Mouse (Mus musculus): Measurements from ENCODE around the gene Trhde. TPM values are rescaled to one million over a fixed set of nuclear protein-coding genes. Genes with fewer than 3 reads are reported as not detected.

Trhde gene
- polyA plus RNA-seq, 1 experiment: not detected

DNA sequence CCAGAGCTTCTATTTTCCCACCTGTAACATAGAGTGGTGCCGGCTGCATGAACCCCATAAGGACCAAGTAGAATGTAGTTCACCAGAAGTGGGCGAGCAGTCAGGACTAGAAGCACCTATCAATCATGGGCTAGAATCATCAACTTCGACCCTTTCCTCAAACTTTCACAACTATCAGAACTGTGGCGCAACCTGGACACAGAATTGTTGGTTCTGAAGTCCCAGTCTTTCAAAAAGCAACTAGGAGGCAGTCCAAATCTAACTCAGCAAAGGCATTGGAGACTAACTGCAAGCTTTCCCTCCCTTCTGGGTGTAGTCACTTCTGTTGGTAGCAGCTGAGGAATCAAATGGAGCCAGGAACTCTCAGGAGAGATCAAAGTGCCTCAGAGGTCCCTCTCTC is 2.6 kb downstream of the Trhde start:
- Histone ChIP-seq H3K27ac (ENCODE audit: insufficient read depth, low read depth, low read length) (no peak overlapping the region), H3K4me3 (ENCODE audit: insufficient read depth, low read depth, low read length) (peak overlapping the region; percentile 63; the same call in 1 of the 2 replicates), H3K4me1 (ENCODE audit: control insufficient read depth, insufficient read depth, low read length) (peaks cover 5% of the 10 kb centered on the region)
- no peak for TF ChIP-seq POLR2A (IDR thresholded peaks at IDR 0.05; ENCODE audit: insufficient read depth, low read depth, low read length)
- WGBS: 82% methylated on average over 4 of the region's 4 CpGs

GRCm38 (mm10) chr10:114798788-114799187 is 3.3 kb downstream of the Trhde start:
- TF ChIP-seq CTCF (IDR thresholded peaks at IDR 0.05; ENCODE audit: insufficient read depth, low read depth, low read length) (no peak), POLR2A (IDR thresholded peaks at IDR 0.05; ENCODE audit: insufficient read depth, low read depth, low read length) (no peak)
- no peak overlapping the region for H3K4me3 ChIP-seq (ENCODE audit: insufficient read depth, low read depth, low read length)
- H3K27ac ChIP-seq (ENCODE audit: insufficient read depth, low read depth, low read length): no peak overlapping the region
- 41% methylated on average over 1 of the region's 1 CpGs for WGBS
- peaks cover 8% of the 10 kb centered on the region for H3K4me1 ChIP-seq (ENCODE audit: control insufficient read depth, insufficient read depth, low read length)

DNA sequence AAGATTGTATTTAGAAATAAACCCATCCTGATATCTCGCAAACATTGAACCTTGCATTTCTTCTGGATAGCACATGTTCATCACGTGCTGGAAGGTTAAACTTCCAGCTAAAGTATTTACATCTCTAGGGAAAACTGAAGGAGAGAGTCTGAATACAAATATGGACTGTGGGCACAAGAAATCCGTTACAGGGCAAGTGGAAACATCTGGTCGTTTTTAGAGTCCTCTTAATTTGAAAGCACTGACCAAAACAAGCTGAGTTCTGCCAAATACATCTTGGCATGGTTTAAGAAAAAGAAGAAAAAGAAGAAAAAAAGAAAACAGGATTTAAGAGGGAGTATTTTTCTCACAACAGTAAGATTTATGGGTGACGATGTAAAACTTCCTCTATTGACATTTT is 3.9 kb downstream of the Trhde start:
- Histone ChIP-seq H3K4me3 (ENCODE audit: insufficient read depth, low read depth, low read length) (no peak overlapping the region), H3K4me1 (ENCODE audit: control insufficient read depth, insufficient read depth, low read length) (peaks cover 8% of the 10 kb centered on the region), H3K27ac (ENCODE audit: insufficient read depth, low read depth, low read length) (no peak overlapping the region)
- TF ChIP-seq POLR2A (IDR thresholded peaks at IDR 0.05; ENCODE audit: insufficient read depth, low read depth, low read length) (no peak), CTCF (IDR thresholded peaks at IDR 0.05; ENCODE audit: insufficient read depth, low read depth, low read length) (no peak)
- 48% methylated on average over 5 of the region's 5 CpGs for WGBS

DNA sequence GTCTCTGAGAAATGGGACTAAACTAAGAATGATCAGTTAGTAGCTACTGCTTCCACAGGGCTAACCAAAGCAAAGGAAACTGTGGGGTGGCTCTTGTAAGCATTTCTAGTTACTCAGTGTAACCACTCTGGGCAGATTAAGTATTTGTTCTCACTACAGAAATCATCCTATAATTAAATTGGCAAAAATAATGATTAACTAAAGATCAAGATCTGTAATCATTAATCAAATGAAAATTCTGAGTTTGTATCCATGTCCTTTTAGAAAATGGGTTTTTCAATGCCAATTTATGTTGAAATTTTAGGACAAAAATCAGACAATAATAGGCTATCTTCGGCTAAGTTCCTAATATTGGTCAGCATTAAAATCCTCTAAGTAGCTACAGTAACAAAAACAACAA is 4.4 kb downstream of the Trhde start:
- Histone ChIP-seq H3K27ac (ENCODE audit: insufficient read depth, low read depth, low read length) (no peak overlapping the region), H3K4me1 (ENCODE audit: control insufficient read depth, insufficient read depth, low read length) (peaks cover 8% of the 10 kb centered on the region), H3K4me3 (ENCODE audit: insufficient read depth, low read depth, low read length) (no peak overlapping the region)
- TF ChIP-seq CTCF (IDR thresholded peaks at IDR 0.05; ENCODE audit: insufficient read depth, low read depth, low read length) (no peak), POLR2A (IDR thresholded peaks at IDR 0.05; ENCODE audit: insufficient read depth, low read depth, low read length) (no peak)
- 95% methylated on average over 1 of the region's 1 CpGs for WGBS

- Histone ChIP-seq H3K4me1 (ENCODE audit: control insufficient read depth, insufficient read depth, low read length) (peaks cover 8% of the 10 kb centered on the region), H3K4me3 (ENCODE audit: insufficient read depth, low read depth, low read length) (no peak overlapping the region), H3K27ac (ENCODE audit: insufficient read depth, low read depth, low read length) (no peak overlapping the region)
- TF ChIP-seq POLR2A (IDR thresholded peaks at IDR 0.05; ENCODE audit: insufficient read depth, low read depth, low read length) (no peak), CTCF (IDR thresholded peaks at IDR 0.05; ENCODE audit: insufficient read depth, low read depth, low read length) (no peak)
- 75% methylated on average over 5 of the region's 5 CpGs for WGBS
Observed at GRCm38 (mm10) chr10:114796872-114797271, 5.2 kb downstream of the Trhde start.

DNA sequence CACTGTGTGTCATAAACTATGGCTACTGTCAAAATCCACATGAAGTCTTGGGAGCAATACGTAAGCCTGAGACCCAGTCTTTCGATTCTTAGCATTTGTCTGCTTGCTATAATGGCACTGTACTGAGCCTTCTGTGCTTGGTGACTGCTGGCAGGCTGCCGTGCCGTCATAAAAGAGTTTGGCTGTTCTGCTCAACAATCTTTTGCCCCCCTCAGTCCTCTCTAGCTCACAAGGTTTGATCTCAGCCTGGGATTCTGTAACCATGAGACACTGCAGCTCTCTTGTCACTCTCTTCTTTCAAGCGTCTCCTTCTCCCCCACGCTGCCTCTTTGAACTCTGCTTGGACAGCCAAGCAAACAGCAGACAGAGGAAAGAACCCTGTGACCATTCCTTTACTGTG is 7.9 kb downstream of the Trhde start:
- H3K27ac ChIP-seq (ENCODE audit: insufficient read depth, low read depth, low read length): no peak overlapping the region
- TF ChIP-seq CTCF (IDR thresholded peaks at IDR 0.05; ENCODE audit: insufficient read depth, low read depth, low read length) (no peak), POLR2A (IDR thresholded peaks at IDR 0.05; ENCODE audit: insufficient read depth, low read depth, low read length) (no peak)
- H3K4me1 ChIP-seq (ENCODE audit: control insufficient read depth, insufficient read depth, low read length): peaks cover 6% of the 10 kb centered on the region
- no peak overlapping the region for H3K4me3 ChIP-seq (ENCODE audit: insufficient read depth, low read depth, low read length)
- WGBS: 55% methylated on average over 6 of the region's 6 CpGs

GRCm38 (mm10) chr10:114765914-114766313 is 36.2 kb downstream of the Trhde start:
- Histone ChIP-seq H3K4me3 (ENCODE audit: insufficient read depth, low read depth, low read length) (no peak overlapping the region), H3K4me1 (ENCODE audit: control insufficient read depth, insufficient read depth, low read length) (no peaks in the 10 kb centered on the region), H3K27ac (ENCODE audit: insufficient read depth, low read depth, low read length) (no peak overlapping the region)
- TF ChIP-seq CTCF (IDR thresholded peaks at IDR 0.05; ENCODE audit: insufficient read depth, low read depth, low read length) (no peak), POLR2A (IDR thresholded peaks at IDR 0.05; ENCODE audit: insufficient read depth, low read depth, low read length) (no peak)
- 78% methylated on average over 4 of the region's 4 CpGs for WGBS

- 91% methylated on average over 7 of the region's 7 CpGs for WGBS
- peaks cover 3% of the 10 kb centered on the region for H3K4me1 ChIP-seq (ENCODE audit: control insufficient read depth, insufficient read depth, low read length)
- TF ChIP-seq POLR2A (IDR thresholded peaks at IDR 0.05; ENCODE audit: insufficient read depth, low read depth, low read length) (no peak), CTCF (IDR thresholded peaks at IDR 0.05; ENCODE audit: insufficient read depth, low read depth, low read length) (no peak)
- H3K4me3 ChIP-seq (ENCODE audit: insufficient read depth, low read depth, low read length): no peak overlapping the region
- H3K27ac ChIP-seq (ENCODE audit: insufficient read depth, low read depth, low read length): no peak overlapping the region
Observed at GRCm38 (mm10) chr10:114762125-114762524, 40.0 kb downstream of the Trhde start.

DNA sequence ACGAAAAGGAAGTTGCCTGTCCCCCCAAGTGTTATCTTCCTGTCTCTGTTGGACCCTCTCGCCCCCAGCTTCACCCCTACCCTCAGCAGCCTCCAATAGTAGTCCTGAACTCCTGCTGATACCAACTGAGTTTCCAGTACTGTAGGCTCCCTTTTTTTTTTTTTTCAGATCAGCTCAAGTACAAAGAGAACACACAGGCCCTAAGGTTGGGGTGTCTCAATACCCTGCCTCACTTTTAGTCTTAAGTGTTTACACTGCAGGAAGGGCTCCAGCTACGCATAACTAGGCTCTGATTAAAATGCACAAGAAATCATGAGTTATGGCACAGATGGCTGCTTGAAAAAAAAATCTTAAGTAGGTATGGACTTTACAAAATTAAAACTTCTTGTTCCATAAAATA is 42.9 kb downstream of the Trhde start:
- Histone ChIP-seq H3K27ac (ENCODE audit: insufficient read depth, low read depth, low read length) (no peak overlapping the region), H3K4me3 (ENCODE audit: insufficient read depth, low read depth, low read length) (no peak overlapping the region), H3K4me1 (ENCODE audit: control insufficient read depth, insufficient read depth, low read length) (peaks cover 3% of the 10 kb centered on the region)
- no peak for TF ChIP-seq CTCF (IDR thresholded peaks at IDR 0.05; ENCODE audit: insufficient read depth, low read depth, low read length)
- TF ChIP-seq POLR2A (IDR thresholded peaks at IDR 0.05; ENCODE audit: insufficient read depth, low read depth, low read length): no peak
- WGBS: 54% methylated on average over 3 of the region's 3 CpGs

DNA sequence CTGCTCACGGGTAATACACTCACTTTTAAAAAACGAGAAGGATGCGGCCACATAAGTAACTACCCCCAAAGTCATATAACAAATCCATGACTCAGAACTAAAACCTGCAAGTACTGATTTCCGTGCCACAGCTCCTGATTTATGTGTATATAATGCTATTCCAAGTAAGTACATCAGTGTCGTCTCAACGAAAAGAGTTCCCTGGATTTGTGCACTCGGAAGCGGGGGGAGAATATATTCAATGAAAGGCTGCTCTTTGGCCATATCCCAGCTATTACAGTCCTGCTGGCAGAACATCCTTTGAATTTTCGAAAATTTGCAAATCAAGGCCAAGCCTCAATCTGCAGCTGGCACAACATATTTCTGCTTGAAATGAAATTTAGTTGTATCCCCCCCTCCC is 43.5 kb downstream of the Trhde start:
- Histone ChIP-seq H3K27ac (ENCODE audit: insufficient read depth, low read depth, low read length) (no peak overlapping the region), H3K4me1 (ENCODE audit: control insufficient read depth, insufficient read depth, low read length) (peaks cover 3% of the 10 kb centered on the region), H3K4me3 (ENCODE audit: insufficient read depth, low read depth, low read length) (no peak overlapping the region)
- WGBS: 35% methylated on average over 9 of the region's 9 CpGs
- no peak for TF ChIP-seq CTCF (IDR thresholded peaks at IDR 0.05; ENCODE audit: insufficient read depth, low read depth, low read length)

Data from olfactory bulb, adult 2 months (tissue).